Mouse (Mus musculus) CH12.LX (cell line): ENCODE data around the gene Itga6. TPM values are rescaled to one million over a fixed set of nuclear protein-coding genes. Genes with fewer than 3 reads are reported as not detected.

Source experiments
- DNase-seq: peaks from one replicate; pipeline ENCODE4 v3.0.0-alpha.2; 2013; ENCODE audit errors: extremely low read depth
- H3K27ac ChIP-seq: 2 replicates; pipeline ENCODE4 v1.5.1; 2012; ENCODE audit warnings: low read depth, mild to moderate bottlenecking, control low read depth, moderate library complexity; ENCODE audit not compliant: insufficient read depth
- H3K27me3 ChIP-seq: replicated peaks from 2 replicates; pipeline ENCODE3; 2012; ENCODE audit warnings: inconsistent platforms
- H3K36me3 ChIP-seq, 2 experiments: replicated peaks in 1 of 2; 2 replicates each; pipeline versions ENCODE3 to v1.6.1; 2012; ENCODE audit warnings: inconsistent platforms in 1 of 2, low read length in 1 of 2, mild to moderate bottlenecking in 1 of 2, mixed read lengths in 1 of 2, moderate library complexity in 1 of 2; ENCODE audit not compliant: control insufficient read depth in 1 of 2, insufficient read depth in 1 of 2
- H3K4me1 ChIP-seq, 2 experiments: 2 replicates each; pipeline ENCODE4 v1.6.1; 2012; ENCODE audit warnings: inconsistent platforms in 1 of 2, moderate library complexity in 1 of 2; ENCODE audit not compliant: insufficient read depth in 2 of 2, control insufficient read depth in 1 of 2
- H3K4me2 ChIP-seq: 2 replicates; pipeline ENCODE4 v1.6.1; 2012; ENCODE audit warnings: low read depth, mild to moderate bottlenecking, control low read depth; ENCODE audit not compliant: poor library complexity, insufficient read depth, severe bottlenecking
- H3K4me3 ChIP-seq, 3 experiments: fragments of 150-350 bp in 1 of 3; sonication (generic) in 1 of 3; replicated peaks in 1 of 3; 2 replicates each; pipeline versions ENCODE3 to v1.5.1; 2011 to 2012; ENCODE audit warnings: low read depth in 2 of 3, low read length in 2 of 3, mild to moderate bottlenecking in 2 of 3, moderate library complexity in 2 of 3, control low read depth in 1 of 3, improper control_type of control experiment in 1 of 3, inconsistent platforms in 1 of 3, mixed read lengths in 1 of 3; ENCODE audit not compliant: poor library complexity in 1 of 3
- H3K79me2 ChIP-seq: replicated peaks from 2 replicates; pipeline ENCODE4 v1.6.1; 2012; ENCODE audit warnings: mild to moderate bottlenecking, moderate library complexity; ENCODE audit not compliant: control insufficient read depth, poor library complexity, insufficient read depth, severe bottlenecking; ENCODE audit errors: extremely low read depth
- H3K9ac ChIP-seq: 2 replicates; pipeline ENCODE4 v1.6.1; 2012; ENCODE audit warnings: low read depth, mild to moderate bottlenecking, control low read depth, moderate library complexity; ENCODE audit not compliant: insufficient read depth
- H3K9me3 ChIP-seq: replicated peaks from 2 replicates; pipeline ENCODE3; 2012; ENCODE audit warnings: low read length, inconsistent platforms, mixed read lengths
- BHLHE40 ChIP-seq: IDR thresholded peaks from 2 replicates; pipeline ENCODE4 v1.6.1; 2011; ENCODE audit warnings: mild to moderate bottlenecking, low read depth, low read length, improper control_type of control experiment
- CHD1 ChIP-seq: IDR thresholded peaks from 2 replicates; pipeline ENCODE4 v1.6.1; 2012; ENCODE audit warnings: low read depth, low read length, improper control_type of control experiment, inconsistent platforms
- CTCF ChIP-seq, 2 experiments: IDR thresholded peaks in 1 of 2; conservative IDR thresholded peaks in 1 of 2; 2 replicates each; pipeline ENCODE4 v1.5.1; 2011 to 2012; ENCODE audit warnings: low read depth in 2 of 2, low read length in 2 of 2, improper control_type of control experiment in 1 of 2, inconsistent platforms in 1 of 2, mild to moderate bottlenecking in 1 of 2, moderate library complexity in 1 of 2
- E2F4 ChIP-seq: IDR thresholded peaks from 2 replicates; pipeline ENCODE4 v1.6.1; 2011; ENCODE audit warnings: low read depth, low read length, improper control_type of control experiment; ENCODE audit not compliant: insufficient replicate concordance
- ELF1 ChIP-seq: IDR thresholded peaks from 2 replicates; pipeline ENCODE4 v1.6.1; 2014; ENCODE audit warnings: low read depth, mild to moderate bottlenecking, inconsistent platforms, low read length, improper control_type of control experiment
- HCFC1 ChIP-seq: IDR thresholded peaks from 2 replicates; pipeline ENCODE4 v1.6.1; 2012; ENCODE audit warnings: low read depth, mild to moderate bottlenecking, inconsistent platforms, low read length, improper control_type of control experiment
- JUN ChIP-seq: IDR thresholded peaks from 2 replicates; pipeline ENCODE4 v1.6.1; 2011; ENCODE audit warnings: low read depth, mild to moderate bottlenecking, low read length, improper control_type of control experiment, moderate library complexity; ENCODE audit not compliant: insufficient read depth
- MAFK ChIP-seq: IDR thresholded peaks from 2 replicates; pipeline ENCODE4 v1.6.1; 2011; ENCODE audit warnings: low read length, improper control_type of control experiment; ENCODE audit not compliant: insufficient replicate concordance
- MAZ ChIP-seq: IDR thresholded peaks from 2 replicates; pipeline ENCODE4 v1.6.1; 2012; ENCODE audit warnings: low read depth, mild to moderate bottlenecking, inconsistent platforms, low read length, improper control_type of control experiment, moderate library complexity
- MEF2A ChIP-seq: IDR thresholded peaks from 2 replicates; pipeline ENCODE4 v1.6.1; 2014; ENCODE audit warnings: low read depth, mild to moderate bottlenecking, inconsistent platforms, low read length, improper control_type of control experiment, borderline replicate concordance
- MYC ChIP-seq: IDR thresholded peaks from 2 replicates; pipeline ENCODE4 v1.6.1; 2011; ENCODE audit warnings: low read depth, mild to moderate bottlenecking, improper control_type of control experiment, low read length
- NELFE ChIP-seq: IDR thresholded peaks from 2 replicates; pipeline ENCODE4 v1.6.1; 2011; ENCODE audit warnings: low read depth, low read length, improper control_type of control experiment
- RAD21 ChIP-seq: IDR thresholded peaks from 2 replicates; pipeline ENCODE4 v1.6.1; 2011; ENCODE audit warnings: low read depth, mild to moderate bottlenecking, low read length, improper control_type of control experiment, moderate library complexity
- RCOR1 ChIP-seq: conservative IDR thresholded peaks from 2 replicates; pipeline ENCODE4 v1.6.1; 2012; ENCODE audit warnings: low read depth, mild to moderate bottlenecking, inconsistent platforms, low read length, improper control_type of control experiment
- TCF12 ChIP-seq: IDR thresholded peaks from 2 replicates; pipeline ENCODE4 v1.6.1; 2014; ENCODE audit warnings: low read depth, mild to moderate bottlenecking, inconsistent platforms, low read length, improper control_type of control experiment
- USF2 ChIP-seq: conservative IDR thresholded peaks from 2 replicates; pipeline ENCODE4 v1.6.1; 2011; ENCODE audit warnings: low read depth, low read length, improper control_type of control experiment
- ZC3H11A ChIP-seq: IDR thresholded peaks from 2 replicates; pipeline ENCODE4 v1.6.1; 2012; ENCODE audit warnings: low read depth, mild to moderate bottlenecking, inconsistent platforms, low read length, improper control_type of control experiment
- ZKSCAN1 ChIP-seq: IDR thresholded peaks from 2 replicates; pipeline ENCODE4 v1.6.1; 2012; ENCODE audit warnings: low read depth, inconsistent platforms, low read length, improper control_type of control experiment, borderline replicate concordance
- ZMIZ1 ChIP-seq: IDR thresholded peaks from 2 replicates; pipeline ENCODE4 v1.6.1; 2012; ENCODE audit warnings: low read depth, mild to moderate bottlenecking, inconsistent platforms, low read length, improper control_type of control experiment
- ZNF384 ChIP-seq: IDR thresholded peaks from 2 replicates; pipeline ENCODE4 v1.6.1; 2012; ENCODE audit warnings: low read depth, low read length, improper control_type of control experiment, inconsistent platforms
- dilution Hi-C: fragments of 300-500 bp; cut with MboI; formaldehyde crosslinking; loops from 2 replicates; pipeline ENCODE4 v1.14.3; 2020; ENCODE audit warnings: low sequenced_read_pairs; ENCODE audit not compliant: extremely low pct_unique_long_range_greater_than_20kb, extremely low pct_ligation_motif_present
- in situ Hi-C: fragments of 300-500 bp; cut with MboI; formaldehyde crosslinking; loops from 3 replicates; pipeline ENCODE4 v1.14.3; 2019; ENCODE audit warnings: low sequenced_read_pairs, low pct_ligation_motif_present, low pct_unique_long_range_greater_than_20kb, mixed read lengths
- polyA plus RNA-seq: library from polyadenylated mRNA; unstranded; fragments of >175 nt; gene quantifications from 2 replicates; pipeline ENCODE4 v1.2.1, GENCODE M21; 2012; ENCODE audit warnings: low read depth; ENCODE audit not compliant: insufficient read length
- total RNA-seq, 2 experiments: library from RNA; depleted of rRNA; stranded (reverse); fragments of 300-350 nt in 1 of 2; fragments of >200 nt in 1 of 2; gene quantifications; 2 replicates each; pipeline ENCODE4 v1.2.3; 2012 to 2014

Itga6 gene
- total and polyA plus RNA-seq, 3 experiments: 6.1 to 13.9 (median 10.9) TPM

- no peak for DNase-seq
- no peaks in the 10 kb centered on the region for H3K9me3 ChIP-seq
- no peaks in the 10 kb centered on the region for H3K79me2 ChIP-seq
- H3K4me2 ChIP-seq: no peak overlapping the region
- in situ Hi-C loops: no loop called here
- H3K27me3 ChIP-seq: no peaks in the 10 kb centered on the region
- no peaks in the 10 kb centered on the region for H3K4me1 ChIP-seq
- no peak overlapping the region for H3K27ac ChIP-seq
- H3K9ac ChIP-seq: no peak overlapping the region
- TF ChIP-seq USF2 (no peak), MEF2A (no peak), HCFC1 (no peak), CTCF (conservative IDR thresholded peaks at IDR 0.05 in 1 of 2, IDR thresholded peaks at IDR 0.05 in 1 of 2; ENCODE audit: low read depth in 2 of 2, low read length in 2 of 2) (no peak), ELF1 (no peak), NELFE (no peak)
- TF ChIP-seq, all 38 proteins: peak for 0
- H3K36me3 ChIP-seq: no peaks in the 10 kb centered on the region
- dilution Hi-C loops: no loop called here
- H3K4me3 ChIP-seq: no peak overlapping the region
Observed at GRCm38 (mm10) chr2:71774246-71774951, 29.0 kb downstream of the Itga6 start.

GRCm38 (mm10) chr2:71775201-71775611, 29.8 kb downstream of the Itga6 start:
- Histone ChIP-seq H3K36me3 (no peaks in the 10 kb centered on the region), H3K27me3 (no peaks in the 10 kb centered on the region), H3K79me2 (no peaks in the 10 kb centered on the region), H3K9me3 (no peaks in the 10 kb centered on the region), H3K9ac (no peak overlapping the region)
- in situ Hi-C loops: no loop called here
- TF ChIP-seq BHLHE40: no peak
- no peak for TF ChIP-seq MAFK
- no peak for TF ChIP-seq ZNF384
- no peak for TF ChIP-seq ZKSCAN1
- no peak for TF ChIP-seq MAZ
- no peak for TF ChIP-seq RCOR1
- no peak for TF ChIP-seq RAD21
- TF ChIP-seq, all 38 proteins: peak for 0
- no peak overlapping the region for H3K4me2 ChIP-seq
- no peak overlapping the region for H3K4me3 ChIP-seq
- dilution Hi-C loops: no loop called here
- no peaks in the 10 kb centered on the region for H3K4me1 ChIP-seq
- DNase-seq: no peak
- no peak overlapping the region for H3K27ac ChIP-seq

- Histone ChIP-seq H3K9ac (no peak overlapping the region), H3K27ac (no peak overlapping the region), H3K4me1 (no peaks in the 10 kb centered on the region), H3K4me3 (no peak overlapping the region), H3K4me2 (no peak overlapping the region), H3K79me2 (no peaks in the 10 kb centered on the region), H3K36me3 (no peaks in the 10 kb centered on the region), H3K27me3 (no peaks in the 10 kb centered on the region), H3K9me3 (no peaks in the 10 kb centered on the region)
- dilution Hi-C loops: no loop called here
- TF ChIP-seq E2F4 (no peak), ZC3H11A (no peak), JUN (no peak), CHD1 (no peak), TCF12 (no peak), MYC (no peak), ZMIZ1 (no peak), MEF2A (no peak), CTCF (conservative IDR thresholded peaks at IDR 0.05 in 1 of 2, IDR thresholded peaks at IDR 0.05 in 1 of 2; ENCODE audit: low read depth in 2 of 2, low read length in 2 of 2) (no peak)
- in situ Hi-C loops: no loop called here
- DNase-seq: no peak
Observed at GRCm38 (mm10) chr2:71779266-71779888, 34.0 kb downstream of the Itga6 start.
